Mouse (Mus musculus) neural tube, embryonic 12.5 days (tissue): ENCODE measurements around the gene Mindy1. TPM values are rescaled to one million over a fixed set of nuclear protein-coding genes. Genes with fewer than 3 reads are reported as not detected.

Experiments used
- polyA plus RNA-seq: library from polyadenylated mRNA; unstranded; fragments of >200 nt; fragmentation: Nextera tagmentation; extraction: Ambion mirVana; gene quantifications from 2 replicates; pipeline ENCODE4 v1.2.1, GENCODE M21; 2016

Gene Mindy1
- polyA plus RNA-seq, 1 experiment from 2014 or later: 51.5 TPM

Other genes starting within 250 kb of the Mindy1 start
- gene Psmd4, start 238.7 kb upstream of the Mindy1 start, polyA plus RNA-seq: 286 and 291 TPM in 2 replicates
- gene Pip5k1a, start 174.4 kb upstream of the Mindy1 start, polyA plus RNA-seq: 20.4 and 22.8 TPM in 2 replicates
- 227 and 232 TPM in 2 replicates for gene Vps72, start 170.3 kb upstream of the Mindy1 start, polyA plus RNA-seq
- 1.3 and 1.6 TPM in 2 replicates for gene Tmod4, start 156.9 kb upstream of the Mindy1 start, polyA plus RNA-seq
- gene Scnm1, start 147.3 kb upstream of the Mindy1 start, polyA plus RNA-seq: 86.5 and 91.3 TPM in 2 replicates
- gene Lysmd1, start 147.3 kb upstream of the Mindy1 start, polyA plus RNA-seq: 24.5 and 24.8 TPM in 2 replicates
- gene Tnfaip8l2, start 139.0 kb upstream of the Mindy1 start, polyA plus RNA-seq: 2.7 and 3.3 TPM in 2 replicates
- 58.3 and 65.2 TPM in 2 replicates for gene Sema6c, start 120.9 kb upstream of the Mindy1 start, polyA plus RNA-seq
- gene Gabpb2, start 63.4 kb upstream of the Mindy1 start, polyA plus RNA-seq: 6.7 and 7.8 TPM in 2 replicates
- gene Cdc42se1, start 52.6 kb upstream of the Mindy1 start, polyA plus RNA-seq: 85.3 and 85.9 TPM in 2 replicates
- gene Mllt11, start 49.2 kb upstream of the Mindy1 start, polyA plus RNA-seq: 149 and 166 TPM in 2 replicates
- gene Gm128, start 39.7 kb upstream of the Mindy1 start, polyA plus RNA-seq: 0.28 TPM in 1 of 2 replicates, not detected in the other
- gene Bnipl, start 30.2 kb upstream of the Mindy1 start, polyA plus RNA-seq: 0.28 TPM in 2 replicates
- gene Prune1, start 731 bp downstream of the Mindy1 start, polyA plus RNA-seq: 34.9 and 36.1 TPM in 2 replicates
- gene Anxa9, start 25.8 kb downstream of the Mindy1 start, polyA plus RNA-seq: 0.94 and 1.2 TPM in 2 replicates
- gene Cers2, start 33.4 kb downstream of the Mindy1 start, polyA plus RNA-seq: 104 and 110 TPM in 2 replicates
- 48.9 and 57.2 TPM in 2 replicates for gene Setdb1, start 75.9 kb downstream of the Mindy1 start, polyA plus RNA-seq
- gene 4930558C23Rik, start 121.5 kb downstream of the Mindy1 start, polyA plus RNA-seq: not detected in 2 replicates
- gene Arnt, start 153.0 kb downstream of the Mindy1 start, polyA plus RNA-seq: 28.9 and 33.2 TPM in 2 replicates
- gene Ctsk, start 217.9 kb downstream of the Mindy1 start, polyA plus RNA-seq: 9.2 and 12.3 TPM in 2 replicates
- gene Ctss, start 245.4 kb downstream of the Mindy1 start, polyA plus RNA-seq: 13.3 and 13.7 TPM in 2 replicates